Mouse (Mus musculus) megakaryocyte, embryonic 14.5 days (primary cell): ENCODE results near the gene Lamc1.

Experiments
- FLI1 ChIP-seq: IDR thresholded peaks from 2 replicates; pipeline ENCODE4 v1.6.1; 2012; ENCODE audit warnings: low read length, inconsistent platforms, mixed read lengths
- GATA1 ChIP-seq: IDR thresholded peaks from 3 replicates; pipeline ENCODE4 v1.6.1; 2012; ENCODE audit warnings: mixed read lengths, low read length, inconsistent platforms, borderline replicate concordance

GRCm38 (mm10) chr1:153309310-153309709, 23.3 kb downstream of the Lamc1 start:
- TF ChIP-seq GATA1 (no peak), FLI1 (no peak)
